Mouse (Mus musculus): ENCODE measurements at regions not wholly inside any gene's neighbourhood (a gene's known extent, or its start where the extent isn't known, plus 50 kb on each side); places are given as distances from the start of the nearest gene placed in this dataset.

DNA sequence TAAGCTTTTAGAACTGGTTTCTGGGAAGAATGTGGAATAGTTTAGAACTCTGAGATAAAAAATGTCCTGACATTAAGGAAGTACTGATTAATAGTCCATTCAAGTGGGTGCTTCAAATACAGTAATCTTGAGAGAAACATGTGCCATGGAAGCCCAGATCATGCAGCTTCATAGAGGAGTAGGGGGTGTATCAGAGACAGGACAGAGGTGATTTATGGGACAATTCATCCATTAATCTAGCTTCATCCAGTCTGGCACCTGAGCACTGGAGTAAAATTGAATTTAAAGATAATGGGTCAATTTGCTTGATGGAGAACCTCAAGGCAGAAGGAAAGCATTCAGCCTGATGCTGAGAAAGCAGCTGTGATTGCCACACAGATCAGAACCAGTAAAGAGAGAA lies 494.8 kb upstream of the Tmprss15 start:
- no peak for DNase-seq (ENCODE audit: low spot score)
- no peaks in the 10 kb centered on the region for H3K9me3 ChIP-seq (replicated peaks; ENCODE audit: low read length)
- H3K36me3 ChIP-seq (ENCODE audit: insufficient read depth, low read length) = no peaks in the 10 kb centered on the region
- H3K4me3 ChIP-seq (replicated peaks; ENCODE audit: low read depth, low read length) = no peak overlapping the region
- H3K4me2 ChIP-seq (ENCODE audit: low read length) = no peak overlapping the region
- no peaks in the 10 kb centered on the region for H3K27me3 ChIP-seq (ENCODE audit: insufficient read depth, low read length)
- no peak for ATAC-seq (replicated peaks; ENCODE audit: low FRiP score, low read depth)
- TF ChIP-seq CTCF (IDR thresholded peaks at IDR 0.05; ENCODE audit: low read depth) = no peak
- H3K9ac ChIP-seq (ENCODE audit: low read depth, low read length) = no peak overlapping the region
- H3K27ac ChIP-seq = no peak overlapping the region
- no peaks in the 10 kb centered on the region for H3K4me1 ChIP-seq (replicated peaks; ENCODE audit: insufficient read depth, low read length)

DNA sequence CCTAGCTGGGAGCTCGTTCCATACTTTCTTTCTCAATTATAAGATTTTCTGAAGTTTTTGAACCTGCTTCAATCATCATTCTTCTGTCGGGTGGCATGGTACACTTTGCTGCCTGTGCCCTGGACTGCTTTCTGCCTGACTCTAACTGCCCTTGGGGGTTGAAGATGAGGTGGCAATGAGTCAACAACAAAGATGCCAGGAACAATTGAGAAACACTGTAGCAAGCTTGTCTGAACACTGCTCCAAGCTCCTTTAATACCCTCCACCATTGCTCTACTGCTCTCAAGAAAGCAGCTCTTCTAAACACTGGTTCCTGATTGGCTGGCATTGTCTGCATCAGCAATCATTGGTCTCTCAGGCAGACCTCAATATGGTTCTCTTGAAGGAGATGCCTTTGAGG lies 480.0 kb upstream of the Tmprss15 start:
- no peak for DNase-seq (ENCODE audit: low spot score)
- Histone ChIP-seq H3K9me3 (replicated peaks; ENCODE audit: low read length) (no peaks in the 10 kb centered on the region), H3K27ac (no peak overlapping the region), H3K27me3 (ENCODE audit: insufficient read depth, low read length) (no peaks in the 10 kb centered on the region), H3K4me1 (replicated peaks; ENCODE audit: insufficient read depth, low read length) (no peaks in the 10 kb centered on the region), H3K9ac (ENCODE audit: low read depth, low read length) (no peak overlapping the region), H3K4me2 (ENCODE audit: low read length) (no peak overlapping the region), H3K4me3 (replicated peaks; ENCODE audit: low read depth, low read length) (no peak overlapping the region), H3K36me3 (ENCODE audit: insufficient read depth, low read length) (no peaks in the 10 kb centered on the region)
- TF ChIP-seq CTCF (IDR thresholded peaks at IDR 0.05; ENCODE audit: low read depth) = no peak
- WGBS = 84% methylated on average over 2 of the region's 2 CpGs
- no peak for ATAC-seq (replicated peaks; ENCODE audit: low FRiP score, low read depth)

DNA sequence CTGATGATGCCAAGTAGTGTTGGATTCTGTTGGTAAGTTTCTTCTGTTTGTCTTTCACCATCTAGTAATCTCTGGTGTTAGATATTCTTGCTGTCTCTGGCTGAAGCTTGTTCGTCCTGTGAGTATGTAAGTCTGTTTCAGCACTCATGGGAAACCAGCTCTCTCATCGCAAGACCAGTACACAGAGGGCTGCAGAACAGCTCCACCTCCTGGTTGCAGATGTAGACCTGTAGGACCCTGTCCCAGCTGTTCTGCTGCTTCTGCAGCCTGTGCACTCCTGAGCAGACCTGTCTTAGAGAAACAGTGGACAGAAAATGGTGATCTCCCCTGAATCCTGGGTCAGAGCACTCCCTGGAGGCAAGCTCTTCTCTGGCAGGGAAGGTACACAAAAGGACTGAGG lies 443.5 kb upstream of the Tmprss15 start:
- Histone ChIP-seq H3K36me3 (ENCODE audit: insufficient read depth, low read length) (no peaks in the 10 kb centered on the region), H3K9ac (ENCODE audit: low read depth, low read length) (no peak overlapping the region), H3K27me3 (ENCODE audit: insufficient read depth, low read length) (no peaks in the 10 kb centered on the region), H3K4me2 (ENCODE audit: low read length) (no peak overlapping the region), H3K4me3 (replicated peaks; ENCODE audit: low read depth, low read length) (no peak overlapping the region), H3K9me3 (replicated peaks; ENCODE audit: low read length) (no peaks in the 10 kb centered on the region), H3K27ac (no peak overlapping the region), H3K4me1 (replicated peaks; ENCODE audit: insufficient read depth, low read length) (no peaks in the 10 kb centered on the region)
- WGBS = 53% methylated on average over 2 of the region's 2 CpGs
- DNase-seq (ENCODE audit: low spot score) (peak; percentile 19), ATAC-seq (replicated peaks; ENCODE audit: low FRiP score, low read depth) (no peak)
- peak; percentile 57 for TF ChIP-seq CTCF (IDR thresholded peaks at IDR 0.05; ENCODE audit: low read depth)

DNA sequence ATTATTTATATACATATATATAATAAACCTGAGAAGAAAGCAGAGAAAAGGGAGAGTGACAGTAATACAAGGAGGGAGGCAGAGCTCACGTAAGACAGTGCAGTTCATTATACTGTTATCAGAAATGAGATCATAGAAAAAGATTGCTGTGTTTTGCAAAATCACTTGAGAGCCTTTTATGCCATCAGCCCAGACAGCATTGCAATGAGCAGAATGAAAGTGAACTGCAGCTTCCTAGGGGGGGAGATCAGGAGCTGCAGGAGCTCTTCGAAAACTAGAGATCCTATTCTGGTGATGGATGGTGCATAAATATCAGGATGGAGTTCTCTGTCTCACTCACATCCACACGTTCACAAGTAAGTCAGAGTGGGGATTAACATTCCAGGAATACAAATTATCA lies 401.6 kb upstream of the Tmprss15 start:
- DNase-seq (ENCODE audit: low spot score) (no peak), ATAC-seq (replicated peaks; ENCODE audit: low FRiP score, low read depth) (no peak)
- H3K36me3 ChIP-seq (ENCODE audit: insufficient read depth, low read length) = no peaks in the 10 kb centered on the region
- H3K4me3 ChIP-seq (replicated peaks; ENCODE audit: low read depth, low read length) = no peak overlapping the region
- no peaks in the 10 kb centered on the region for H3K4me1 ChIP-seq (replicated peaks; ENCODE audit: insufficient read depth, low read length)
- no peak overlapping the region for H3K4me2 ChIP-seq (ENCODE audit: low read length)
- H3K27ac ChIP-seq = no peak overlapping the region
- H3K9me3 ChIP-seq (replicated peaks; ENCODE audit: low read length) = no peaks in the 10 kb centered on the region
- TF ChIP-seq CTCF (IDR thresholded peaks at IDR 0.05; ENCODE audit: low read depth) = no peak
- 54% methylated on average over 3 of the region's 3 CpGs for WGBS
- H3K27me3 ChIP-seq (ENCODE audit: insufficient read depth, low read length) = no peaks in the 10 kb centered on the region
- no peak overlapping the region for H3K9ac ChIP-seq (ENCODE audit: low read depth, low read length)

DNA sequence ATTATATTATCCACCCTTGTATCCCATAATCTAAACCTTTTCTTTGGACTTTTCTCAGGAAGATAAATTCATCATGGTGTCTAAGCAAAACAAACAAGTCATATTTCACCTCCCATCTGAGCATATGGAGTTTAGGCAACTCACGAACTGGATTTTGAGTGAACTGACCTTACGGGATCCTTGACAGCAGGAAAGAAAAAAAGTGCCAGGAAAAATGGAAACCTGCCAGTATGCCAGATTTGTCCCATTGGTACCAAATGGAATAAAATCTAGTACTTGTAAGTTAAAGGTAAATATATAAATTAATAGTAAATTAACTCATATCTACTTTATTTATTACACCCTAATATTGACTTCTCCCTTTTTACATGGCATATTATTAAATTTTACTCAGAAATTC lies 360.0 kb upstream of the Tmprss15 start:
- H3K36me3 ChIP-seq (ENCODE audit: insufficient read depth, low read length) = no peaks in the 10 kb centered on the region
- no peak for TF ChIP-seq CTCF (IDR thresholded peaks at IDR 0.05; ENCODE audit: low read depth)
- no peak overlapping the region for H3K4me3 ChIP-seq (replicated peaks; ENCODE audit: low read depth, low read length)
- no peak overlapping the region for H3K27ac ChIP-seq
- H3K4me2 ChIP-seq (ENCODE audit: low read length) = no peak overlapping the region
- H3K27me3 ChIP-seq (ENCODE audit: insufficient read depth, low read length) = no peaks in the 10 kb centered on the region
- no peaks in the 10 kb centered on the region for H3K9me3 ChIP-seq (replicated peaks; ENCODE audit: low read length)
- no peak overlapping the region for H3K9ac ChIP-seq (ENCODE audit: low read depth, low read length)
- H3K4me1 ChIP-seq (replicated peaks; ENCODE audit: insufficient read depth, low read length) = no peaks in the 10 kb centered on the region
- ATAC-seq (replicated peaks; ENCODE audit: low FRiP score, low read depth) = no peak
- DNase-seq (ENCODE audit: low spot score) = no peak
- WGBS = 37% methylated on average over 2 of the region's 2 CpGs

DNA sequence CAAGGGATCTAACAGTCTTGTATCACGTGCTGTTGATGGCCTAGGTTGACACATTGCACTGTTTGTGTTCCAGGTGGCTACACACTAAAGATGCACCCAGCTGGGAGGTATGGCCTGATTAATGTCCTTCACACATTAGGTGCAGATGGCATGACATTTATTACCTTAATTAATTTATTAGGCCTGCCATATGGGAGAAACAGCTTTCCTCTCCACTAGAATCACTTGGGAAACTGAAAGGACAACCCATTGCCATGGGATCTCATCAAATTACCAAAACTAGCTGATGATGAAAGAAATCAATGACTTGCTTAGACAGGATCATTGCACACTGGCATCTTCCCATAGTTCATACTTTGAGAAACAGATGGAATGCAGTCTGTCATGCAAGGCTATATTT lies 358.8 kb upstream of the Tmprss15 start:
- Histone ChIP-seq H3K4me1 (replicated peaks; ENCODE audit: insufficient read depth, low read length) (no peaks in the 10 kb centered on the region), H3K27me3 (ENCODE audit: insufficient read depth, low read length) (no peaks in the 10 kb centered on the region), H3K27ac (no peak overlapping the region), H3K9ac (ENCODE audit: low read depth, low read length) (no peak overlapping the region), H3K36me3 (ENCODE audit: insufficient read depth, low read length) (no peaks in the 10 kb centered on the region), H3K4me2 (ENCODE audit: low read length) (no peak overlapping the region), H3K4me3 (replicated peaks; ENCODE audit: low read depth, low read length) (no peak overlapping the region), H3K9me3 (replicated peaks; ENCODE audit: low read length) (no peaks in the 10 kb centered on the region)
- DNase-seq (ENCODE audit: low spot score) = no peak
- no peak for ATAC-seq (replicated peaks; ENCODE audit: low FRiP score, low read depth)
- no peak for TF ChIP-seq CTCF (IDR thresholded peaks at IDR 0.05; ENCODE audit: low read depth)
- 5% methylated on average over 1 of the region's 1 CpGs for WGBS

GRCm38 (mm10) chr16:79407385-79407784 lies 316.5 kb upstream of the Tmprss15 start:
- no peak overlapping the region for H3K27ac ChIP-seq
- no peaks in the 10 kb centered on the region for H3K9me3 ChIP-seq (replicated peaks; ENCODE audit: low read length)
- no peak overlapping the region for H3K4me2 ChIP-seq (ENCODE audit: low read length)
- no peaks in the 10 kb centered on the region for H3K27me3 ChIP-seq (ENCODE audit: insufficient read depth, low read length)
- no peak overlapping the region for H3K9ac ChIP-seq (ENCODE audit: low read depth, low read length)
- ATAC-seq (replicated peaks; ENCODE audit: low FRiP score, low read depth) (no peak), DNase-seq (ENCODE audit: low spot score) (no peak)
- no peak overlapping the region for H3K4me3 ChIP-seq (replicated peaks; ENCODE audit: low read depth, low read length)
- H3K36me3 ChIP-seq (ENCODE audit: insufficient read depth, low read length) = no peaks in the 10 kb centered on the region
- TF ChIP-seq CTCF (IDR thresholded peaks at IDR 0.05; ENCODE audit: low read depth) = no peak
- no peaks in the 10 kb centered on the region for H3K4me1 ChIP-seq (replicated peaks; ENCODE audit: insufficient read depth, low read length)

Data from kidney, postnatal 0 days (tissue).